Mouse (Mus musculus) limb, embryonic 14.5 days (tissue): Measurements from ENCODE around the gene Utp14a. TPM values are rescaled to one million over a fixed set of nuclear protein-coding genes. Genes with fewer than 3 reads are reported as not detected.

Experiments used
- ATAC-seq: fragments of 200-750 bp; cut with Nextera tagmentation; 2 replicates; pipeline ENCODE4 v1.8.0; 2017; ENCODE audit warnings: low read depth, moderate number of reproducible peaks, moderate TSS enrichment; ENCODE audit not compliant: low FRiP score
- DNase-seq: peaks from one replicate; pipeline ENCODE4 v3.0.0-alpha.2; 2015; ENCODE audit warnings: low spot score
- H3K27ac ChIP-seq: fragments of 300-500 bp; sonication (generic); replicated peaks from 2 replicates; pipeline ENCODE4 v1.5.1; 2014; ENCODE audit warnings: low read depth, mild to moderate bottlenecking, low read length, moderate library complexity, mixed read lengths
- H3K27me3 ChIP-seq: fragments of 300-500 bp; sonication (generic); 2 replicates; pipeline ENCODE4 v1.6.1; 2014; ENCODE audit warnings: low read length, mixed read lengths; ENCODE audit not compliant: control insufficient read depth, insufficient read depth
- H3K36me3 ChIP-seq: fragments of 300-500 bp; sonication (generic); 2 replicates; pipeline ENCODE4 v1.6.1; 2014; ENCODE audit warnings: mild to moderate bottlenecking, low read length, moderate library complexity, mixed read lengths; ENCODE audit not compliant: control insufficient read depth, insufficient read depth
- H3K4me1 ChIP-seq: fragments of 300-500 bp; sonication (generic); 2 replicates; pipeline ENCODE4 v1.6.1; 2014; ENCODE audit warnings: antibody characterized with exemption, low read length, mixed read lengths; ENCODE audit not compliant: control insufficient read depth, insufficient read depth
- H3K4me2 ChIP-seq: fragments of 300-500 bp; sonication (generic); replicated peaks from 2 replicates; pipeline ENCODE4 v1.6.1; 2014; ENCODE audit warnings: low read depth, mild to moderate bottlenecking, low read length, moderate library complexity; ENCODE audit not compliant: severe bottlenecking
- H3K4me3 ChIP-seq: fragments of 300-500 bp; sonication (generic); replicated peaks from 2 replicates; pipeline ENCODE4 v1.5.1; 2014; ENCODE audit warnings: low read length
- H3K9ac ChIP-seq: fragments of 300-500 bp; sonication (generic); 2 replicates; pipeline ENCODE4 v1.6.1; 2014; ENCODE audit warnings: mild to moderate bottlenecking, low read depth, low read length, moderate library complexity; ENCODE audit not compliant: severe bottlenecking
- H3K9me3 ChIP-seq: fragments of 300-500 bp; sonication (generic); 2 replicates; pipeline ENCODE4 v1.6.1; 2016; ENCODE audit warnings: low read length; ENCODE audit not compliant: control insufficient read depth
- POLR2A ChIP-seq: fragments of 200-500 bp; IDR thresholded peaks from 2 replicates; pipeline ENCODE4 v1.8.0; 2012; ENCODE audit warnings: inconsistent platforms, mild to moderate bottlenecking, moderate library complexity, borderline replicate concordance; ENCODE audit not compliant: insufficient read depth, insufficient read length; ENCODE audit errors: extremely low read depth
- WGBS: fragments of 180-500 bp; shearing (Covaris S2); extraction: QIAGEN DNeasy Blood & Tissue Kit; methylation state at CpG from one replicate; pipeline ENCODE4 v1.1.7; 2014; 5-methylcytosine and 5-hydroxymethylcytosine counted together
- polyA plus RNA-seq, 2 experiments: library from polyadenylated mRNA; depleted of rRNA in 1 of 2; stranded (reverse) in 1 of 2; unstranded in 1 of 2; fragments of >200 nt; fragmentation: Nextera tagmentation in 1 of 2; extraction: Ambion mirVana in 1 of 2; gene quantifications; 2 replicates each; pipeline versions ENCODE4 v1.2.1 to v1.2.3; 2012 to 2014

The Utp14a gene
- polyA plus RNA-seq, 2 experiments, result 19.0 to 20.9 TPM

- Histone ChIP-seq H3K9me3 (no peaks in the 10 kb centered on the region), H3K9ac (no peak overlapping the region), H3K27ac (no peak overlapping the region), H3K4me2 (no peak overlapping the region), H3K4me1 (no peaks in the 10 kb centered on the region), H3K4me3 (no peak overlapping the region), H3K36me3 (peaks cover 10% of the 10 kb centered on the region), H3K27me3 (no peaks in the 10 kb centered on the region)
- ATAC-seq (no peak), DNase-seq (no peak)
- no peak for TF ChIP-seq POLR2A
- WGBS, result 85% methylated on average over 4 of the region's 4 CpGs
Measured at GRCm38 (mm10) chrX:48271671-48272070, 15.0 kb downstream of the Utp14a start.

GRCm38 (mm10) chrX:48274634-48275033 lies 18.0 kb downstream of the Utp14a start:
- no peaks in the 10 kb centered on the region for H3K4me1 ChIP-seq
- peaks cover 6% of the 10 kb centered on the region for H3K36me3 ChIP-seq
- 82% methylated on average over 10 of the region's 10 CpGs for WGBS
- no peak overlapping the region for H3K9ac ChIP-seq
- H3K27ac ChIP-seq, result no peak overlapping the region
- no peaks in the 10 kb centered on the region for H3K9me3 ChIP-seq
- no peak overlapping the region for H3K4me3 ChIP-seq
- ATAC-seq (no peak), DNase-seq (no peak)
- TF ChIP-seq POLR2A, result no peak
- H3K27me3 ChIP-seq, result no peaks in the 10 kb centered on the region
- H3K4me2 ChIP-seq, result no peak overlapping the region

- TF ChIP-seq POLR2A, result no peak
- H3K4me3 ChIP-seq, result no peak overlapping the region
- DNase-seq (peak; percentile 49), ATAC-seq (no peak)
- H3K27ac ChIP-seq, result no peak overlapping the region
- H3K4me1 ChIP-seq, result no peaks in the 10 kb centered on the region
- H3K27me3 ChIP-seq, result no peaks in the 10 kb centered on the region
- 38% methylated on average over 3 of the region's 3 CpGs for WGBS
- H3K4me2 ChIP-seq, result no peak overlapping the region
- H3K36me3 ChIP-seq, result peaks cover 14% of the 10 kb centered on the region
- H3K9me3 ChIP-seq, result no peaks in the 10 kb centered on the region
- H3K9ac ChIP-seq, result no peak overlapping the region
Measured at GRCm38 (mm10) chrX:48278103-48278502, 21.4 kb downstream of the Utp14a start.

- Histone ChIP-seq H3K27ac (peak overlapping the region; percentile 87), H3K4me2 (peak overlapping the region; percentile 54), H3K4me1 (no peaks in the 10 kb centered on the region), H3K4me3 (peak overlapping the region; percentile 46), H3K9me3 (no peaks in the 10 kb centered on the region), H3K9ac (peak overlapping the region; percentile 55), H3K27me3 (no peaks in the 10 kb centered on the region), H3K36me3 (peaks cover 13% of the 10 kb centered on the region; the same call in 1 of the 2 replicates)
- ATAC-seq (peak; percentile 87), DNase-seq (peak; percentile 89)
- 12% methylated on average over 28 of the region's 37 CpGs for WGBS
- no peak for TF ChIP-seq POLR2A
Measured at GRCm38 (mm10) chrX:48284386-48285005, 27.8 kb downstream of the Utp14a start.

GRCm38 (mm10) chrX:48285006-48285650 lies 28.5 kb downstream of the Utp14a start:
- WGBS, result 20% methylated on average over 31 of the region's 42 CpGs
- Histone ChIP-seq H3K36me3 (0 out of 2 replicates have a peak, but pooled peaks cover 10% of the 10 kb centered on the region), H3K4me3 (peak overlapping the region; percentile 46), H3K27ac (peak overlapping the region; percentile 87), H3K27me3 (no peaks in the 10 kb centered on the region), H3K9ac (peak overlapping the region; percentile 55), H3K9me3 (no peaks in the 10 kb centered on the region), H3K4me1 (no peaks in the 10 kb centered on the region), H3K4me2 (peak overlapping the region; percentile 54)
- TF ChIP-seq POLR2A, result peak; percentile 29; the same call in 1 of the 2 replicates
- DNase-seq (peak; percentile 89), ATAC-seq (peak; percentile 90)
